ENCODE assay signal across 9 mouse cellular contexts in genomic region chr11:103639407-103639946, GRCm38 (mm10). TPM values are rescaled to one million over a fixed set of nuclear protein-coding genes. Genes with fewer than 3 reads are reported as not detected.
DNase-seq lines count a peak whose midpoint lies in the region; ATAC-seq lines count a peak whose summit lies in the region.
"Had no signal": no experiment of that assay in that cellular context is flagged by ENCODE, and none has a peak within 500 bp of the region (broad histone marks: within the 10 kb centered on the region; RNA-seq: fewer than 3 reads in every experiment).

No protein-coding gene starts in this region.

- DNase-seq in cerebellum, adult 18-20 months, result peak; percentile 66 to 70
- DNase-seq in cerebellum, adult 11-12 months, result no peak
- peak; percentile 14 to 16 for DNase-seq in urinary bladder, adult 18-20 months (ENCODE audit: low spot score in 2 of 2)
- DNase-seq in urinary bladder, adult 2 months (ENCODE audit: low spot score), result no peak
- peak; percentile 56 for DNase-seq in embryo, embryonic 11.5 days (ENCODE audit: low read depth, low spot score)
- peak; percentile 71 for DNase-seq in lung, postnatal 10 days
- DNase-seq in right cerebral cortex, postnatal 14 days, result peak; percentile 66

- H3K27ac ChIP-seq in hindbrain, embryonic 13.5 days, result no peak overlapping the region

- no peaks in the 10 kb centered on the region for H3K36me3 ChIP-seq in hindbrain, embryonic 13.5 days

- H3K4me3 ChIP-seq in hindbrain, embryonic 13.5 days, result no peak overlapping the region

- H3K9ac ChIP-seq in hindbrain, embryonic 13.5 days, result no peak overlapping the region; the same call in 1 of the 2 replicates

- ATAC-seq in hindbrain, embryonic 13.5 days (ENCODE audit: low FRiP score), result no peak

- 0 out of 2 replicates have a peak overlapping the region, but pooled peaks have one; percentile 21 for H3K4me2 ChIP-seq in hindbrain, embryonic 13.5 days

- H3K4me1 ChIP-seq in hindbrain, embryonic 13.5 days (replicated peaks), result 0 out of 2 replicates have a peak, but pooled peaks cover 5% of the 10 kb centered on the region

- peaks cover 36% of the 10 kb centered on the region for H3K27me3 ChIP-seq in hindbrain, embryonic 13.5 days

- 4% methylated on average over 10 of the region's 10 CpGs for WGBS in hindbrain, embryonic 13.5 days

- H3K9me3 ChIP-seq in hindbrain, embryonic 13.5 days, result no peaks in the 10 kb centered on the region

RNA-seq across cellular contexts. Expression of gene Lyzl6, which starts 0.8 kb away (rescaled TPM):
- not detected in 2 replicates for polyA plus RNA-seq in urinary bladder, adult 2 months (2012; rRNA removed)
- polyA plus RNA-seq in hindbrain, embryonic 13.5 days (2015; fragmentation: Nextera tagmentation; extraction: Ambion mirVana), result not detected in 2 replicates
- polyA plus RNA-seq: liver, embryonic 16.5 days had no signal

RNA-seq across cellular contexts. Expression of gene Rprml, which starts 9.9 kb away (rescaled TPM):
- polyA plus RNA-seq in urinary bladder, adult 2 months (2012; rRNA removed), result 0.15 TPM in 1 of 2 replicates, not detected in the other
- polyA plus RNA-seq in hindbrain, embryonic 13.5 days (2015; fragmentation: Nextera tagmentation; extraction: Ambion mirVana), result 0.26 TPM in 1 of 2 replicates, not detected in the other
- polyA plus RNA-seq: liver, embryonic 16.5 days had no signal

RNA-seq across cellular contexts. Expression of gene Gm884, which starts 18.5 kb away (rescaled TPM):
- polyA plus RNA-seq in urinary bladder, adult 2 months (2012; rRNA removed), result not detected in 2 replicates
- not detected in 2 replicates for polyA plus RNA-seq in hindbrain, embryonic 13.5 days (2015; fragmentation: Nextera tagmentation; extraction: Ambion mirVana)
- polyA plus RNA-seq: liver, embryonic 16.5 days had no signal

RNA-seq across cellular contexts. Expression of gene Gosr2, which starts 58.2 kb away (rescaled TPM):
- polyA plus RNA-seq in urinary bladder, adult 2 months (2012; rRNA removed), result 62.0 and 76.2 TPM in 2 replicates
- polyA plus RNA-seq in hindbrain, embryonic 13.5 days (2015; fragmentation: Nextera tagmentation; extraction: Ambion mirVana), result 90.7 and 91.6 TPM in 2 replicates

Comparison
In these comparisons a context has a peak if more than half of its experiments do, and no peak if none do; other contexts are left out.
1. DNase-seq: peak in cerebellum, adult 18-20 months (2 of 2), urinary bladder, adult 18-20 months (2 of 2), embryo, embryonic 11.5 days (single experiment), lung, postnatal 10 days (single experiment) and right cerebral cortex, postnatal 14 days (single experiment); none in cerebellum, adult 11-12 months (single experiment) and urinary bladder, adult 2 months (single experiment).